Mouse (Mus musculus): ENCODE results near the gene Mipol1.

DNA sequence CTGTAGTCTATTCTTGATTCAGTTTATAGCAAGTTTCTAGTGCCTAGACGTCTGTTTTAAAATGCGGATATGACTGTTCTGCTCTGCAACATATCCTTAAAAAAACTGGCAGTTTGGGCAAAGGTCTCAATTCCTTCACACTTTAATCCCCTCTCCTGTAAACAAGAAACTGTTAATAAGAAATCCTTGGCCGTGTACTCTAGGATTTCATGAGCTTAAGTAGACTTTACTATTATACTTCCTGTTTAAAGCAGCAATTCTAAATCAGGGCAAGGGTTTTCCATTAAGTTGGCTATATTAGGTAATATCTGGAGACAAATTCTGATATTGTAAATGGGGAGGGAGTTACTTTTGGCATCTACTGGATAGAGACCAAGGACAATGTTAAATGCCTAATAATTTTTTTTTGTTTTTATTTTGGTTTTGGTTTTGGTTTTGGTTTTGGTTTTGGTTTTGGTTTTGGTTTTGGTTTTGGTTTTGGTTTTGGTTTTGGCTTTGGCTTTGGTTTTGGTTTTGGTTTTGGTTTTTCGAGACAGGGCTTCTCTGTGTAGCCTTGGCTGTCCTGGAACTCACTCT, 25.9 kb upstream of the Mipol1 start:
- TF ChIP-seq GATA1 (IDR thresholded peaks at IDR 0.05; ENCODE audit: low read length) (no peak), TAL1 (IDR thresholded peaks at IDR 0.05; ENCODE audit: low read length) (no peak)
